Mouse (Mus musculus) embryo, embryonic 10.5 days (tissue): ENCODE measurements at regions not wholly inside any gene's neighbourhood (a gene's known extent, or its start where the extent isn't known, plus 50 kb on each side); places are given as distances from the start of the nearest gene placed in this dataset.
A peak's percentile ranks its signal among the peaks of the same experiment; 100 is the strongest.

Source experiments
- DNase-seq: peaks from one replicate; pipeline ENCODE4 v3.0.0-alpha.2; 2015; ENCODE audit warnings: low spot score

DNA sequence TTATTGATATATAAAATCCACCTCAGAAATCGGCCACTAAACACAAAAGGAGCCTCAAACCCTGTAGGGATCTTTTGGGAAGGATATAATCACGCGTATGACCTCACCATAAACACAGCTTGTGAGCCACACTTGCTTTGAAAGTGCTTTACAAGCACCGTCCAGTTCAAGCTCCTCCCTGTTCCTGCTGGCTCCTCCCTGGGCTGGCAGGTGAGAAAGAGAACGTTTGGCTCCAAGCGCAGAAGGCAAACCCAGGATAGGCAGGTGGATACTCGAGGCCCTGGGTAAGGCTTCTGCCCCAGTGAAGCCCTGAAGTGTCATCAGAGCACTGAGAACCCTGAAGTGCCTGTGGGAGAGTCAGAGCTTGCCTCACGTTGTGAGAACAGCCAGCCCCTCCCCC, 187.9 kb upstream of the Runx1 start:
- DNase-seq = no peak

DNA sequence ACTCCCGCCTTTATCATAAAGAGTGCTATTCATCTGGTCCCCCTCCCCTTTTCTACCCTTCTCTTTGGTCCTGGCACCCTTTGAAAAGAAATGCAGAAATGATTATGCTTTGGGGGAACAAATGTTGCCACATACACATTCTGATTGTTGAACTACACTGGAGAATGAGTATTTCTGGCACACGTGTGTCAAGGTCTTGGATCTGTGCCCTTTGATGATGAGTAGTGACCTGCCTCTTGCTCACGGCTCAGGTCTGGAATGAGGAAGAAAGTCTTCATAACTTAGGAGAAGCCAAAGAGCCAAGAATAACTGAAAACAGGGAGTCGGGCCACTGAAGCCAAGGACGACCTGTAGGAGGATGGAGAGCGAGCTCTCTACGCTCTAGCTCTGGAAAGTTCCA, 187.3 kb upstream of the Runx1 start:
- DNase-seq = no peak

DNA sequence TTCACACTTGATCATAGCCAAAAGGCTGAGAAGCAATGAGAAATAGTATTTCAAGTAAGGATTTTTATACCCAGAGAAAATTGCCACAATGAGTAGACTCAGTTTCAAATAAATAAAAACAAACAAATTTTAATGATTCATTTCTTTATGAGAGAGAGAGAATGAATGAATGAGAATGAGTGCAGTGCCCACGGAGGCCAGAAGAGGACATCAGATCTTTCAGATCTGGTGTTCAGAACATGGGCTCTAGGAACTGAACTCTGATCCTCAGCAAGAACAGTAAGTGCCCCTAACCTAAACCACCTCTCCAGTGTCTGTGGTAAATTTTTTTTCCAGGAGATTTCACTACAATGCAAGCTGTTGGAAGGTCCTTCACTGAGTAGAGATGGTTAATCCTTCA, 185.5 kb upstream of the Runx1 start:
- no peak for DNase-seq

DNA sequence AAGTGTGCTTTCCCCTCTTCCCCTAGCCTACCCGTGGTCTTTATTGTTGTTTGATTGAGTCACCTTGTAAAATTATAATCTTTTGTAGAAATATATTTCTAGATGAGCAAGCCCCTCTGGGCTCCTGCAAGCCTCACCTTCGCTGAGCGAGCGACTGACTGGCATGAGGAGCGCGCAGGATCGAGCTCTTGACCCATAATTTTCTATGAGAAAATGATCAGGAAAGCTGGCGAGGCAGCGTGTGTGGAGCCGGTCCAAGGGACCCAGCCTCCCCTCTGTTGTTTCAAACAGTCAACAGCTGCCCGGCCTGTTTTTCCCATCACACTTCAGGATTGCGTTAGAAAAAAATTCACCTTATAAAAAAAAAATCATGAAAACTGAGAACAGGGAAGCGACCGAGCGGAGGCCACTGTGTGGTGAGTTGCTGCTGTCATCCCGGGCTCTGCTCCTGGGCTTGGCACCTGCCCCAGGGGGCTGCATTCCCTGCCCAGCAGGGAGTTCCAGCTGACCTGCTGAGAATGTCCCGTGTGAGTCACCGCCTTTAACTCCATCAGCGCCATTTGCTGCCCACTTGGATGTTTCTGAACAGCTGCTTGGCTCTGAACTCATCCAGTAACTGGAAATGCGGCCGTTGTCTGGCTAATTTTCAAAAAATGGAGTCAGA, 180.5 kb upstream of the Runx1 start:
- DNase-seq = peak; percentile 50

DNA sequence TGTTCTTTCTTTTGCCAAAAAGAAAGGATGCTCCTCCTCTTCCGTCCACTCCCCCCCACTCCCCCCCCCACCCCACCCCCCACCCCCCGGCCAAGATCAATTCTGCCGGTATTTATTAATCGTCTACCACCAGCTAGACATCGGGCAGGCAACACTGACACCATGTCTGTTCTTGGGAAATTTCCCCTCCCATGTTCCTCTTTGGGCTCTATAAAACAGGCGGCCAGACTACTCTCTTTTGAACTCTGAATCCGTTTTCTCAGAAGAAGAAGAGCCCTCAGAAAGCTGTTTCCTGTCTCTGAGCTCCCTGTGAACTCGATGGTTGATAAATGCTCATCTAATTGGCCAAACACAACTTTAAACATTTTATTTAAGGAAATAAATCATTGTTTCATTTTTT, 179.5 kb upstream of the Runx1 start:
- no peak for DNase-seq

DNA sequence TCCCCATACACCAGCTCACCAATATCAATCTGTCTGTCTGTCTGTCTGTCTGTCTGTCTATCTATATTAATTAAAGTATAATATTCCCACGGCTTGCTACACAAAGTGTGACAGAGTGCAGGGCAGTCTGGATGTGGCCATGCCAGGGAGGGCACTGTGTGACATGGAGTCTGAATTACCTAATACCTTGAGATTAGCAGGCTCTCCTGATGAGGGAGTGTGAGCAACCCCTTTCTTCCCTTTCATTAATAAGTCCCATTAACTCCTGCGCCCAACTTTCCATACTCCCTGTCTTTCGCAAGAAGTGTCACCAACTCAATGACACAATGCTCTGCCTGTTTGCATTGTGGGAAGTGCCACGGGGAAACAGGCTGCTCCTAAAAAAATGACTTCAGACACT, 177.9 kb upstream of the Runx1 start:
- no peak for DNase-seq

DNA sequence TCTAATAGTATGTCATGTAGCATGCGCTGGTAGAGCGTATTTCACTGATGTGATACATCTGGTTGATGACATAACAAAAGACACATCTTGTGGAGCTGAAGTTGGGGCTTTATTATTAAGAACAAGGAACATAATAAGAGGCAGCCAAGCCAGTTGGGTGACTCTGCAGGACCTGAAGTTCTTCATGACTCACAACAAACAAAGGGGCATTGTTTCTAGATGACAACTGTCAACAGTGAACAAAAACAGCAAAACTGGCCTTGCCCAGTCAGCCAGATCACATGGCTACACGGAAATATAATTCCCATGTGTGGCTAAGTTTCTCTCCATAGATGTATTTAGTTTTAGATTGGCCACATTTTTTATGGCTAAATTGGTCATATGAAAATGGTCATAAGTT, 172.7 kb upstream of the Runx1 start:
- no peak for DNase-seq

DNA sequence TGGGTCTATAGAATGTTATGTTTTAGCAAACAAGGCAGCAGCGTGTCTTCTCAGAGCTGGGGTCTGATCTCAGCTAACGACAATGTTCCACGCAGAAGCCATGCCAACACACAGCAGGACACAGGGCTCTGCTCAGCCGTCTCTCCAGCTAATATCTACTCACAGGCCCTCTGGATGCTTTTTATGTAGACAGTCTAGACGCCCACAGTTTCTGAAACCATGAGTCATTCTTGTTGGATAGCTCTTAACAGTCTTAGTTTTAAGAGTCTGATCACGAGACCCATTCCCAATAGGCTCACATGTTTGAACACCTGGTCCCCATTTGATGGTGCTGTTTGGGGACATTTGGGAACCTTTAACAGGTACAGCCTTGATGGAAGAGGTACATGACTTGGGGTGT, 171.7 kb upstream of the Runx1 start:
- no peak for DNase-seq

DNA sequence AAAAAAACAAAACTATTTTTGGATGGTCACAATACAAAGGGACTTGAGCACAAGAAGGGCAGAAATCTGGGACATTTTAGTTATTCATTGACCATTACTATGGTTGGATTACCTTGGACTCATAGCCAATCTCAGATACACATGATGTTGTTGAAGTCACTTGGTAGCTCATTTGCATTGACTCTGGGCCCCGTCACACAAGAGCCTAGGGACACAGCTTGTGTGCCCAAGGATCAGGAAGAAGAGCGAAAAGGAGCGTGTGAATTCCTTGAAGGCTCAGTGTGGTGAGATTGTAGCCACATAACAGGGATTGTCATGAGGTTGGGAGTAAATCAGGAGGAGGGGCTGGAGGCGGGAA, 170.0 kb upstream of the Runx1 start:
- no peak for DNase-seq

DNA sequence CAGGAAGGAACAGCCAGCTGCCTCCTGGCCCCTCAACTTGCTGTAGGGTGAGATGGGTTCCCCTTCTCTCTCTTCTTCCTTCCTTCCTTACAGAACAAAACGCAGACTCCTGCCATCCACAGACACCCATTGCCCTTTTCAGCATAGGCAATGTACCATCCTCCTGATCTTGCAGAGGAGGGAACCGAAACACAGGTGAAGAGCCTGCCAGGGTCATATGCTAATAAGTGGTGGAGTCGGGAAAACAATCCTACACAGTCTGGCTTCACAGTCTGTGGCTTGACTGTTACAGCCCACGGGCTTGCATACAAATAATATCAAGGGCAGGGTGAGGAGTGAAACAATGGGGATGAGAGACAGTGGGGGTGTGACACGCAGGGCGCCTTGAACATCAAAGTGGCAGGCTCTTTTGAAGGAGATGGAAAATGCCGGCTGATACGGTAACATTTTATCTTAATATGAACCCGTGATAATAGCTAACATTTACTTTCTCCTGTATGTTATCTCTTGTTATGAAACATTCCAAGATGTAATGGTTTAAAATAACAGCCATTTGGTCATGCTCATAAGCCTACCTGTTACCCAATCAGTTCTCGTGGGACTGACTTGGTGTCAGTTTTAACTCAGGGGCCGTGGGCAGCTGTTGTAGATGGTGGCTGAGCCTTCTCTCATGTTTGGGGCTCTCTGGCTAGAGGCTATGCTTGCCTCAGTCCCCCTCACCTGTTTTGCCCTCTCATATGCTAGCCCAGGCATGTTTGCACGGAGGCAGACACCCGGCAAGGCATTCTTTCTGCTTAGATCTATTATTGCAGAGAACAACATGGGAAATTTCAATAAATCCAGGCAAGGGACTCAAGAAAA, 169.4 kb upstream of the Runx1 start:
- DNase-seq = no peak

DNA sequence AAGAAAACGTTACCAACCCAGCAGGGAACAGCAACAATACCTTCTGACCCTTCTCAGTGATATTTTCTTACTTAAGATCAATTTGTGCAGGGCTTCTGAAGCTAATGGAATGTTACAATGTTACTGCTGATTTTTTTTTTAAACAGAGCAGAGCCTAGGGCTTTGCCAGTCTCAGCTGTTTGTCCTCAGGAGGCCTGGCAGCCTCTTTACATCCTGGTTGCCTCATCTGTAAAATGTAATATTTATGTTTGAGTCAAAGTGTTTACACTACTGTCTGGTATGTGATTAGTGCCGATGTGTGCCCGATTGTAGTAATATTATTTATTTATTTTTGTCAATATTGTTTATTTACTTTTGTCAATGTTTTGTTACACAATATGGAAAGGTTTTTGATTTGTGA, 166.9 kb upstream of the Runx1 start:
- no peak for DNase-seq

DNA sequence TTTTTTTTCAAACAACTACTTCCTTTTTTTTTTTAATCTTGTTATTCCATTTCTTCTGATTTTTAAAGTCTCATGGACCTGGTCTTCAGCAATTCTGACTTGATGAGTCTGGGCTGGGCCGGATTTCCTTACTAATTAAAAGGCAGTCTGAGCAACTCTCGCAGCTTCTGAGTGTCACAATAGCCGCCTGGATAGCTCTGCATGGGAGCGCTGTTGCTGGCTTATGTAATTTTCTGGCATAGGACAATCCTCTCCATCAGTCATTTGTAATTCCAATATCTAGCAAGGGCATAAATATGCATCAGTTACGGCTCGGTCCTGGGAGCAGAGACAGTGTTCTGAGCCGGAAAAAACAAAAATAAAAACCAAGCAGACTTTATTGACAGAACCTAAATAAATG, 165.5 kb upstream of the Runx1 start:
- no peak for DNase-seq

DNA sequence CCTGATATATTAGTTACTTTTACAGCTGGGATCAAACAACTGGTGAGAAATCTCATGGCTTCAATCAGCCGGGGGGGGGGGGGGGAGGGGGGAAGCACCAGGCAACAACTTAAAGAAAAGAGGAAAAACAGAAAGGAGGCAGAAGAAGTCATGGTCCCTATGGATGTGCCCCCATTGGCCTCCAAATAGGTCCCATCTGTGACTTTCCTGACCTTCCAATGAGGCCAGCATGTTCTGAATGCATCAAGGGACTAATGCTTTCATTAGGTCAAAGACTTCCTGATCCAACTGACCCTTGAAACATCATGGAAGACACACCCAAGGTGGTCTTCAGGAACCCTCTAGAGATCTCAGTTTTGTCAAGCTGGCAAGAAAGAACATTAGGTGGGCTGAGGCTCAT, 162.5 kb upstream of the Runx1 start:
- peak; percentile 57 for DNase-seq

DNA sequence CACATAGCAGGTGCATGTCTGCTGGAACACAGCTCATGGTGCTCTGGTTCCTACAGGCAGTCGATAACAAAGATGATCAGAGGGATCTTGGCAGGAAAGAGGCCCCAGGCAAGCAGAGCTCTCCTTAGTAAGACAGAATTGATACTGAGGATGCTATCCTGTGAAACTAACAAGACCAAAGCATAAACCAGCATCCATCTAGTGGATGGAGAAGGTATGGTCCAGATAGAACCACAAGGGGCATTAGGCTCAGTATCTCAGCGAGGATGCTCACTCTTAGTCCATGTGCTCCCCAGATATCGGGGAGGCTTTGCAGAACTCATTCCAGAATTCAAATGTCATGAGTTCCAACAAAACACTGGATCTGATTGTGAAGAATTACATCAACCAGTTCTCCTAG, 162.1 kb upstream of the Runx1 start:
- DNase-seq = no peak

DNA sequence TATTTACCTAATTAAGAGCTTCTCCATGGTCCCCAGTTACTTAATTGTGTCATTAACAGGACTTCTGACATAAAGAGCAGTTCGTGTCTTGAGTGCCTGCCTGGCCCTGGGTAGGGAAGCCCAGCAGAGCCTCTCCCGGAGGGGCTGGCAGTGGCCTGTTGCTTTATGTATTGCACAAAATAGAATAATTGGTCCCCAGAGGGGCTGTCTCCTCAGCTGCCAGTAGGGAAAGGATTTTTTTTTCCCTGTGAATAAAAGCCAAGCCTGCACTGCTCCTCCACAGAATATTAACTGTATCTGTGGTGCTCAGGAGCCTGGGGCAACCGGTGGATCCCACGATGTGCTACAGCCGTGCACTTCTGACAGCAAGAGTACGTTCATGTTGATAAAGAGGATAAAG, 159.8 kb upstream of the Runx1 start:
- no peak for DNase-seq

DNA sequence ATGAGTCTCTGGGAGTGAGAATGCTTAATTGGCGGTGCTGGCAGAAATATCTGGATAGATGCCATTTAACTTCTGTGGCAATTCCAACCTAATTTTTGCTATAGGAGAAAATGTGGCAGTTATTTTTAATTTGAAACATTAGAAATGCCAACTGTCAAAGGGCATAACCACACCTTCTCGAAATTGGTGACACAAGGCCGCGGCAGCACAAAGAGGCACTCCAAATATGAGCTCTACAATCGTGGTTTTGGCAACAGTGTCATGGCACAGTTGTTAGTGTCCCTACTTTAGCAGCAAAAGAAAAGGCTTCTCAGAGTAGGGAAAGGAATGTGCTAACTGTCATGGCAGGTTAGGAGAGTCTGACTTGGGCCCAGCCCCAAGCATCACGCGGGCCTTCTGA, 157.0 kb upstream of the Runx1 start:
- no peak for DNase-seq

DNA sequence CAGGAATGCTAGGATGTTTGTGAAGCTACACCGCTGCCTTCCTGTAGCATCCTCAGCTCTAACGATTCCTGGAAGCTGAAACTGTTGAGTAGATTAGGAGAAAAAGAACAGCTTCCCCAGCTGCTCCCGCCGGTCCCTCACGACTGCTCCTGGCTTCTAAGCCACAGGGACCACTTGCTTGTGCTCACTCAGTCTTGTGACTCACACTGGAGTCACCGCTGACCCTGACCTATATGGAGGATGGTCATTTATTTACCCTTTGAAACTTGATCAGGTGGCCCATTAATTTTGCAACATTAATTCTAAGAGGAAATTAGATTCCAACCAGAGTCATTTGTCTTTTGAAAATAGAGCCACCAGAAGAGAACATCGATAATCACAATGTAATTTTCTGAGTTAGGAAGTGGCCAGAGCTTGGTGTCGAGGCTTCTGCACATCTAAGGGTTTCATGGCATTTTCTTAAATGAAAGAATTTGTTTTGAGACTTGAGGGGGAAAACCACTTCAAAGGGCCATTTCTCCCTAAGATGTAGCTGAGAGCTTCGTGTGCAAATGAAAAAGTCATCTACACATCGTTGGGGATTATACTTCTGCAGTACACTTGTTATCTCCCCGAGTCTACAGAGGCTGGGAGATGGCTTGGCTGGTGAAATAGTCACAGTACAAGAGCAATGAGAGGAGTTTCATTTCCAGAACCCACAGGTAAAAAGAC, 153.8 kb upstream of the Runx1 start:
- no peak for DNase-seq

DNA sequence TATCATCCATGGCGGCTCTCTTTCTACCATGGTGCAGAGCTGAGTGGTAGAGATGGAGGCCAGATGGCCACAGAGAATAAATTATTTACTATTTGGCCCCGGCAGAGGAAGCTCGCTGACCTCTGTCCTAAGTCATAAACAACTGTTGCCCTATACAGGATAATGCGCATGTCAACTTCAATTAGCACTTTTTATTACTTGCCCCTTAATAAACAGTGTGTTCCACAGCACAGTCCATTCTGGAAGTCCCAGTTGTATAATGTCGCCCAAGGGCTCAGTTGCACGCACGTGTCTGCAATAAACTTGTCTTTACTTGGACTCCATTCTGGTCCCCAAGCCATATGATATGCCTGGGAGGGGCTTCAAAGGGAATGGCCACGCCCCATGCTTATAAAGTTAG, 150.1 kb upstream of the Runx1 start:
- no peak for DNase-seq

DNA sequence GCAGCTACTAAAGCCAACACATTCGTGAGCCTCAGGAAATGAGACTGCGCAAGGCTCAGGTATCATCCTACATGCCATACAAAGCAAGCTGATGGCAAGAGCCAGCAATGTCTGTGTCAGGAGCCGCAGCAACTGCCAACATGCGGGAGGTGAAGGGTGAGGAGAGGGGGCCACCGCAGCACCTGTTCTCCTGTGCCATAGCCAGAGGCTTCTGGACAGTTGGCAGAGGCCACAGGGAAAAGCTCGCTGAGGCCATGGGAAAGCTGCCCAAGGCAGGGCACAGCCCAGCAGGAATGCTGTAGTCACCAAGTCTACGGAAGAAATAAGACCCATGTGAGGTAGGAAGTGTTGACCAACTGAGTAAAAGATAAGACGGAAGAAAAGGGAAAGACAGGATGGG, 149.1 kb upstream of the Runx1 start:
- no peak for DNase-seq

DNA sequence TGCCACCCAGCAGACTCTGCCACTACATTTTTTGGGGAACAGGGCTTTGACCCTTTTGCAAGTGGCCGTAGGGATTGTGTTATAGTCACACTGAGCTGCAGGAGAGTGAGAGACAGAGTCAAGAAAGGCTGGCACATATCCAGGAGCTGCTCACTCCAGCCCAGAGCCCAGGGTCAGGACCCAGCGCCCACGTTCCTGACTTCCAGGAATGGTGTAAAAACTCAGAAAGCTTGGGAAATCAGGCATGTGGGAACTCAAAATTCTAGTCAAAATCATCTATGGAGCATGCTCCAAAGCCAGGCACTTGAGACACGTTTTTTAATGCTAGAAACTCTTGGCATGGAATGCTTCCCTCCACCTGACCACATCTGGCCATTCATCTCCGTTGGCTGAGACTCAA, 146.7 kb upstream of the Runx1 start:
- DNase-seq = no peak

DNA sequence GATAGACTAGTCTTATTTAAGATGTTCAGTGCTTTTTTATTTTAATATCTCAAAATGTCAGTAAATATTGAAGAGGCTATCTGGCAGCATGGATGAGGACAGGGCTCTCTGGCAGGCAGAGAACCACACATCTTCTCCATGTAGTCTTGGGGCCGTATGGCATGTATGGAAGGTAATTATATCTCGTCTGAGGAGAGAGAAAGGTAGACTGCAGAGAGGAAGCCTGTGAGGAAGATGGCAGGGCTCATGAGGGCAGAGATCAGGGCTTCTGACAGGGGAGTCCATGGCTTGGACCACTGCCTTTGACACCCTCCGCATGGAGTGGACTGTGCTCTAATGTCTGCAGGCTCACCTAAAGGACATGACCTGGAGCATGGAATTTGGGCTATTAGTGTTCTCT, 146.0 kb upstream of the Runx1 start:
- DNase-seq = no peak

DNA sequence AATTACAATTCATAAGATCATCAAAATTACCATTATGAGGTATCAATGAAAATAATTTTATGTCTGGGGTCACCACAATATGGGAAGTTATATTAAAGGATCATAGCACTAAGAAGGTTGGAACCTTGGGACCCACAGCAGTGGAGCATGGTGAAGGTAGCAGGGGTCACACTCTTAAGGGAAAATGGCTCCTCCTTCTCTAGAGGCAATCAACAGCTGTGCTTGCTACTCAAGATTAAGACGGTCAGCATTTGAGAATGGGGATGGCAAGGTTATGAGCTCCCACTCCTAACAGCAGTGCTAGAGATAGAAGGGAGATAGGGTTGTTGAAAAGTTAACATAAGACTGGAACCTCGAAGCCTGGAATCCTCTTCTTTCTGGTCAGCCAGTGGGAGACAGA, 144.6 kb upstream of the Runx1 start:
- no peak for DNase-seq

DNA sequence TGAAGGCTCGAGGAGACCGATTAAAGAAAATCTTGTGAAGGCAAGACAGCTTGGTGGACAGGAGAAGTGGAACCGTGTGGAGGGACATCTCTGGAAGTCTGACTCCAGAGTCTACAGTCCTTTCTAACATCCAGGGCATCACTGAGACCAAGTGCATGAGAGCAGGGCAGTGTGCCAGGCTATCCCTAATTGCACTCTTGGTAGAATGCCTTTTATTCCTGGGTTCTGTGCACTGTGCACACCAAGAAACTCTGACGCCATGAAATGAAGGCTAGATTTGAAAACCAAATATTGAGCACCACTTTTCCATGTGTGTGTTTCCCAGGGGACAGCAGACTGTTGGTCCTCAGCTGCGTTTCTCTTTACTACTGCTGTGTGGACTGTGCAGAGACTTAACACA, 143.1 kb upstream of the Runx1 start:
- DNase-seq = no peak
